In the genomic region with DNA sequence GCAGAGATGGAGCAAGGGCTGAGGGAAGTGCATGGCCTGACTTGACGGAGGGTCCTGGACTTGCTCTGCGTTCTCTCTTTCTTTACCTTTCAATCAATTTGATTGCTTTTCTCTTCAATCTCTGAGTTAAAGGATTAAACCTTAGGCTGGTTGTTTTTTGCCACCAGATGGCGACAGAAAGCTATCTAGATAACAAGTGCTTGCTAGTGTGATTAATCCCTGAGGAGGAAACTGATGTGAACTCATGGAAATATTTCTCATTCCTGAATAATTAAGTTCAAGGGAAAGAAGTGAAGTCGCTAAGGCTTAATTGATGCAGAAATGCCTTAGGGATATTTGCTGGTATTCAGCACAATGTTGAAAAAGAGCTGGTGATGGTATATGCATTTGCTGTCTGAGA, we compare ENCODE assay signal across 7 mouse cellular contexts. TPM values are rescaled to one million over a fixed set of nuclear protein-coding genes. Genes with fewer than 3 reads are reported as not detected.
A peak's percentile ranks its signal among the peaks of the same experiment; 100 is the strongest.
DNase-seq lines count a peak whose midpoint lies in the region; ATAC-seq lines count a peak whose summit lies in the region.

No protein-coding gene starts in this region.

- H3K4me3 ChIP-seq in midbrain, embryonic 11.5 days (ENCODE audit: low read depth, low read length) = no peak overlapping the region
- no peak overlapping the region for H3K4me3 ChIP-seq in midbrain, embryonic 15.5 days

- H3K4me1 ChIP-seq in midbrain, embryonic 11.5 days (ENCODE audit: control insufficient read depth, insufficient read depth, low read length) = no peaks in the 10 kb centered on the region
- H3K4me1 ChIP-seq in midbrain, embryonic 15.5 days = no peaks in the 10 kb centered on the region

- no peaks in the 10 kb centered on the region for H3K36me3 ChIP-seq in midbrain, embryonic 11.5 days (ENCODE audit: control insufficient read depth, insufficient read depth, low read length)
- H3K36me3 ChIP-seq in midbrain, embryonic 15.5 days (replicated peaks) = no peaks in the 10 kb centered on the region

- H3K9ac ChIP-seq in midbrain, embryonic 11.5 days (ENCODE audit: low read length) = no peak overlapping the region
- H3K9ac ChIP-seq in midbrain, embryonic 15.5 days = no peak overlapping the region

- H3K4me2 ChIP-seq in midbrain, embryonic 11.5 days = no peak overlapping the region
- no peak overlapping the region for H3K4me2 ChIP-seq in midbrain, embryonic 15.5 days

- intact Hi-C loops in left cerebral cortex, postnatal 14 days (cut with DNase I) = loop anchor here (1.0 to 5.0 kb wide), 4 partner anchors 56 to 237 kb away; a partner anchor contains a TSS

- DNase-seq in midbrain, embryonic 11.5 days (ENCODE audit: low spot score, missing footprints) = peak; percentile 96
- DNase-seq in R1 (ENCODE audit: low read depth, low spot score) = peak; percentile 69
- peak; percentile 82 to 86 for DNase-seq in cerebellum, postnatal 10 days
- peak; percentile 35 for DNase-seq in hindlimb bud, embryonic 11.5 days (ENCODE audit: extremely low spot score, low read depth, low spot score)
- peak; percentile 68 to 81 for DNase-seq in left cerebral cortex, postnatal 14 days (ENCODE audit: low spot score in 2 of 2)
- DNase-seq in retina, postnatal 7 days (ENCODE audit: low read depth, low spot score) = peak; percentile 46

- WGBS in midbrain, embryonic 11.5 days = 4% methylated on average over 4 of the region's 4 CpGs
- 3% methylated on average over 4 of the region's 4 CpGs for WGBS in midbrain, embryonic 15.5 days

- ATAC-seq in midbrain, embryonic 11.5 days (ENCODE audit: low FRiP score) = no peak
- ATAC-seq in midbrain, embryonic 15.5 days (replicated peaks) = no peak

- no peak overlapping the region for H3K27ac ChIP-seq in midbrain, embryonic 11.5 days (ENCODE audit: low read depth, low read length)
- no peak overlapping the region for H3K27ac ChIP-seq in midbrain, embryonic 15.5 days

- H3K9me3 ChIP-seq in midbrain, embryonic 11.5 days (ENCODE audit: control insufficient read depth, low read length) = no peaks in the 10 kb centered on the region
- H3K9me3 ChIP-seq in midbrain, embryonic 15.5 days = no peaks in the 10 kb centered on the region

- H3K27me3 ChIP-seq in midbrain, embryonic 11.5 days (ENCODE audit: control insufficient read depth, insufficient read depth, low read length) = no peaks in the 10 kb centered on the region
- H3K27me3 ChIP-seq in midbrain, embryonic 15.5 days (replicated peaks) = no peaks in the 10 kb centered on the region

RNA-seq across cellular contexts. Expression of a gene that starts 17.7 kb away (rescaled TPM):
- 1.5 and 2.0 TPM in 2 replicates for polyA plus RNA-seq in midbrain, embryonic 11.5 days (2014; fragmentation: Nextera tagmentation; extraction: Ambion mirVana)
- 1.0 TPM in 2 replicates for polyA plus RNA-seq in midbrain, embryonic 15.5 days (2015; fragmentation: Nextera tagmentation; extraction: Ambion mirVana)
- total RNA-seq in left cerebral cortex, postnatal 14 days (2021) = 1 to 10 TPM; 1.4 TPM

RNA-seq across cellular contexts. Expression of a gene that starts 55.7 kb away (rescaled TPM):
- polyA plus RNA-seq in midbrain, embryonic 11.5 days (2014; fragmentation: Nextera tagmentation; extraction: Ambion mirVana) = 11.9 and 16.9 TPM in 2 replicates
- 7.5 and 8.5 TPM in 2 replicates for polyA plus RNA-seq in midbrain, embryonic 15.5 days (2015; fragmentation: Nextera tagmentation; extraction: Ambion mirVana)
- 1 to 10 TPM; 1.8 to 2.3 TPM for total RNA-seq in left cerebral cortex, postnatal 14 days (2021)

Comparison
In these comparisons a context has a peak if more than half of its experiments do, and no peak if none do; other contexts are left out.
1. DNase-seq: peak in every context shown above with its lines; median percentile 96 in midbrain, embryonic 11.5 days; 84 in cerebellum, postnatal 10 days; 74 in left cerebral cortex, postnatal 14 days; 69 in R1; 46 in retina, postnatal 7 days; 35 in hindlimb bud, embryonic 11.5 days.